Mouse (Mus musculus) bone marrow macrophage, adult 2 months (primary cell): ENCODE results near the gene Usp29.

Experiments
- CTCF ChIP-seq: IDR thresholded peaks from 2 replicates; pipeline ENCODE4 v1.5.1; 2012; ENCODE audit warnings: low read depth, mild to moderate bottlenecking, low read length, moderate library complexity
- POLR2A ChIP-seq: IDR thresholded peaks from 2 replicates; pipeline ENCODE4 v1.6.1; 2012; ENCODE audit warnings: mild to moderate bottlenecking, low read depth, low read length, borderline replicate concordance

DNA sequence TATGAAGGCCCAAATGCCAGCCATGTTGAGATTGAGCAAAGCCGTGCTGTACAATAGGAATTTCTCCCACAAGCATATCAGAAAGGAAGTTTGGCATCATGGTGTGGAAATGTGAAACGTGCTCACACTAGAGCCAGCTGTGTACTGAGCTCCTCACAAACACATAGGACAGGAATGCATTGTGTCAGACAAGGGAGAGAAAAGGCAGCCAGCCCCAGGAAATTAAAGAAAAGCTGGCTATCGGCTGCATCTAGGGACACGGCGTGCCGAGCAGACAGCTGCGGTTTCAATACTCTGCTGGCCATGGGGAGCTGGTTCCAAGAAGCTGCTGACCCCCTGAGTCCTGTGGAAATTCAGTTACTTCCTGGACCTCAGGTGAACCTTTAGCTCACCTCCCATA lies 155.0 kb downstream of the Usp29 start:
- TF ChIP-seq CTCF: no peak
- no peak for TF ChIP-seq POLR2A
